Mouse (Mus musculus) olfactory bulb, adult 2 months (tissue): ENCODE results near the gene Ctnna3.

Source experiments
- CTCF ChIP-seq: fragments of 200-500 bp; IDR thresholded peaks from 2 replicates; pipeline ENCODE4 v1.5.1; 2012; ENCODE audit warnings: low read depth, mild to moderate bottlenecking, low read length, moderate library complexity; ENCODE audit not compliant: insufficient read depth
- POLR2A ChIP-seq: fragments of 200-500 bp; IDR thresholded peaks from 2 replicates; pipeline ENCODE4 v1.6.1; 2012; ENCODE audit warnings: mild to moderate bottlenecking, low read depth, low read length, moderate library complexity; ENCODE audit not compliant: insufficient read depth

DNA sequence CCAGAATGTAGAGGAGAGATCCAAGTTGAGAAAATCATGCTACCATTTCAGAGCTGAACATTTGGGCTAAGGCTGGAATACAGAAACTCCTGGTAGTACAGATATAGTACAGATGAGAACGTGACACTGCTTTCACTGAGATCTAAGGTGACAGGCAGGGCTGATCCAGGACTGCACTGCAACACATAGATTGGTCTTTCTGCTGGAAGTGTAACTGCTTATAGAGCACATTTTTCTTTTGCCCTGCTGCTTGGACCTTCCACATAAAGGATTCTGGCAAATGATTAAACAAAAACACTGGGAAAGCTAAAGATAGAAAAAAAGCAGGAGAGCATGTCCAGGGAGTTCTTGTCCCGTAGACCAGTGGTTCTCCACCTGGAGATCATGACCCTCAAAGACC lies 1305.8 kb downstream of the Ctnna3 start:
- TF ChIP-seq CTCF (no peak), POLR2A (no peak)
